Mouse (Mus musculus): ENCODE data around the gene 0610030E20Rik. TPM values are rescaled to one million over a fixed set of nuclear protein-coding genes. Genes with fewer than 3 reads are reported as not detected.

Gene 0610030E20Rik
- polyA plus RNA-seq, 1 experiment, result 9.5 TPM

DNA sequence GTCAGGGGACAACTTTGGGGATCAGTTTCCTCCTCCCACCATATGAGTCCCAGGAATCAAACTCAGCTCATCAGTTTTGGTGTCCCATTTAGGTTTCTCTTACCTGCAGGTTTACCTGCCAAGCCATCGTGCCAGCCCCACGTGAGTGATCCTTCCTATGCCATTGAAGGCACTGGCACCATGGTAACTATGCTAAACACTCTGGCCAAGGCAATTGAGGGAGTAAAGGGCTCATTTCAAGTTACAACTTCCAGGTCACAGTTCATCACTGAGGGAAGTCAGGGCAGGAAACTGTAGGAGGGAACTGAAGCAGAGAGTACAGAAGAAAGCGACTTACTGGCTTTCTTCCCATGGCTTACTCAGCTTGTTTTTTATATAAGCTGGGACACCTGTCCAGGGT lies 19.2 kb downstream of the 0610030E20Rik start:
- WGBS, result 38% methylated on average over 3 of the region's 3 CpGs
- no peak for DNase-seq (ENCODE audit: low read depth, low spot score)

GRCm38 (mm10) chr6:72366844-72367443 lies 19.8 kb downstream of the 0610030E20Rik start, which contains the start of gene Rnf181:
Gene Rnf181, minus strand, starts transcription at chr6:72366956.
- 78% methylated on average over 4 of the region's 4 CpGs for WGBS
- DNase-seq (ENCODE audit: low read depth, low spot score), result no peak

DNA sequence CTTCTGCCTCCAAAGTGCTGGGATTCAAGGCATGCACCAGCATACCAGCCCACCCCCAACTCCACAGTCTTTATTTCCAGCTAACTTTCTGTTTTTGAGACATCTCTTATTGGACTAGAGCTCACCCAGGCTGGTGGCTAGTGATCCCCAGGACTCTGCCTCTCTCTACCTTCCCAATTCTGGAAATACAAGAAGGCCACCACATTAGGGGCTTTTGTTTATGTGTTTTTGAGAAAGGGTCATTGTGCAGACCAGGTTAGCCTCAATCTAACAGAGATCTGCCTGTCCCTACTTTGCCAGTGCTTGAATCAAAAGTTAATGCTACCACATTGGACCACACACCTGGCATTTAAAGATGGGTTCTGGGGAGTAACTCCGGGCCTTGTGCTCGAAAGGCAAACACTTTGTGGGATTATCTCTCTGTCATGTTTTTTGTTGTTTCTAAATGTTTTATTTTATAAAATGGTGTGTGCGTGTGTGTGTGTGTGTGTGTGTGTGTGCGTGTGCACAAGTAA lies 20.4 kb downstream of the 0610030E20Rik start:
- DNase-seq (ENCODE audit: low read depth, low spot score), result no peak
- WGBS, result 74% methylated on average over 4 of the region's 4 CpGs

GRCm38 (mm10) chr6:72369557-72369956 lies 22.4 kb downstream of the 0610030E20Rik start:
- WGBS, result 84% methylated on average over 4 of the region's 4 CpGs
- no peak for DNase-seq (ENCODE audit: low read depth, low spot score)

DNA sequence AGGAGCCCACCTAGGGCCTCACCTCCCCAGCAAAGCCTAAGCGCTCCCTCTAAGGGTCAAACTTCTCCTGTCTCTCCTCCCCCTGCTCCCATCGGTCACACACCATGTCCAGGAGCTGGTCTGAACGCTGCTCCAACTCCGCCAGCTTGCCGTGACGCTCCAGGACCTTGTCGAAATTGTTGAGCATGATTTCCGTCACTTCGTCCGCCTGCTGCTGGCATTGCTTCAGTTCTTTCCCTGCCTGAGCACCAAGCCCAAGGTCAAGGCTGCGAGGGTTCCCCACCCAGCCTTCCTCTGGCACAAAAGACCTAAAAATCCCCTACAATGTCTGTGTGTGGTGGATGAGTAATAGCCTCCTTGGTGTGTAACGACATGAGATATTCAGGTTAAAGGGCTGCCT lies 23.0 kb downstream of the 0610030E20Rik start:
- 78% methylated on average over 12 of the region's 12 CpGs for WGBS
- DNase-seq (ENCODE audit: low read depth, low spot score), result no peak

GRCm38 (mm10) chr6:72371147-72371546 lies 24.0 kb downstream of the 0610030E20Rik start:
- 49% methylated on average over 5 of the region's 5 CpGs for WGBS
- DNase-seq (ENCODE audit: low read depth, low spot score), result no peak

- no peak for DNase-seq (ENCODE audit: low read depth, low spot score)
- 16% methylated on average over 1 of the region's 1 CpGs for WGBS
These were observed 24.5 kb downstream of the 0610030E20Rik start for GRCm38 (mm10) chr6:72371571-72371970.

GRCm38 (mm10) chr6:72373184-72373583 lies 26.1 kb downstream of the 0610030E20Rik start:
- 33% methylated on average over 4 of the region's 4 CpGs for WGBS

GRCm38 (mm10) chr6:72374206-72374605 lies 27.1 kb downstream of the 0610030E20Rik start:
- no peak for DNase-seq (ENCODE audit: low read depth, low spot score)
- WGBS, result 68% methylated on average over 7 of the region's 7 CpGs

More at GRCm38 (mm10) chr6:72373184-72373583, 26.1 kb downstream of the 0610030E20Rik start:
- DNase-seq (ENCODE audit: low read depth, low spot score), result no peak

GRCm38 (mm10) chr6:72374820-72375563 lies 27.9 kb downstream of the 0610030E20Rik start:
- no peak for DNase-seq (ENCODE audit: low read depth, low spot score)
- 51% methylated on average over 15 of the region's 15 CpGs for WGBS

DNA sequence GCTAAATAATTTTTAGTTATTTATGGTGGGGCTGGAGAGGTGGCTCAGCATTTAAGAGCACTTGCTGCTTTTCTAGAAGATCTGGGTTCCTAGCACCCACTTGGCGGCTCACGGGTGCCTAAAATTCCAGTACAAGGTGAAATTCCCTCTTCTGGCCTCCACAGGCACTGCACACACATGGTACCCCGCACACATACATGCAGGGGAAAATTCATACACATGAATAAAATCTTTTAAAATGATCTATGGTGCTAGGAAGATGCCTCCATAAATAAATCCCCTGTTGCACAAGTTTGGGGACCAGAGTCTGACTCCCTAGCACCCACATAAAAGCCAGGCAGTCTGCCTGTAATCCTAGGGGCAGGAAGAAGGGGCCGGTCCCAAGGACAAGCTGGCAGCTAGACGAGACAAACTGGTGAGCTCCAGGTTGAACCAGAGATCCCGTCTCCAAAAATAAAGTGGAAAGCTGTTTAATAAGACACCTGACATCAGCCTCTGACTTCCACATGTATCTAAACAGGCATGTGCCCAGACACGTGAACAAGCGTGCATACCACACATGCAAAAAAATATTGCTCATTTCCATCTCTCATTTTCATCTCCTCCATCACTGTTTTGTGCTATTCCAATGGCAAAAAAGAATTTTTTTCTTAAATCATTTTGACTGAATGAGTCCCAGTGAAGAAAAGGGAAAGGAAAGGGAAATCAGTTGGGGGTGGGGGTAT lies 31.6 kb downstream of the 0610030E20Rik start:
- 94% methylated on average over 8 of the region's 8 CpGs for WGBS
- DNase-seq (ENCODE audit: low read depth, low spot score), result no peak

DNA sequence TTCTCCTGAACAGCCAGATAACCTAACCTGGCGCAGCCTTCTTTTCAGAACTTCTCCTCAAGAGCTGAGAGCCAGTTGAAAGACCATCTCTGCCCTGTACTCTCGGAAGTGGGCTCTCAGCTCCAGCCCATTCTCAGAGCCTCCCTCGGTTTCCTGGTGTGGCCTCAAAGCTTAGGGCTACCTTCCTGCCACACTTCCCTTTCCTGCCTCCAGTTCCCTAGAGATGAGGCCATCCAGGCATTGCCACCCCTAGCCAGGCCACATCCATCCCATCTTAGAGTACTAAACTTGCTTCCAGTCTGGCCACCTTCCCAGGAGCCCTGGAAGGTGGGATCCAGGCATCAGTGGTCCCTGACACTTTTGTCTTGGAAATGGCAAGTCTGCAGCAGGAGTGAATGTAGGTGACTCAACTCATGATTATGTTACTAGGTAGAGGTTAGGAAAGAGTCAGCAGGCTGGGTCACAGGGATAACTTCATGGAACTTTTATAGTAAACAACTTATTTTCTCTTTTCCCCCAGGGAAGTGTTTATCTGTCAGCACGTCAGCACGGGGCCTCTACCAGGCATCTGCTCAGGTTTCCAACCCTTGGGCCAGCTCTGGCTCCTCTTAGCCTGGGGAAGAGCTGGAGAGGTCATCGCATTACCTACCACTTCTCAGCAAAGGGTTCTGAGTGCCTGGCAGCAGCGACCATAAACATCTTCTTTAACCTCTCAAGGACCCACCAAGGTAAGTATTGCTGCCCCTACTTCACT lies 32.4 kb downstream of the 0610030E20Rik start:
- 53% methylated on average over 7 of the region's 7 CpGs for WGBS
- no peak for DNase-seq (ENCODE audit: low read depth, low spot score)

DNA sequence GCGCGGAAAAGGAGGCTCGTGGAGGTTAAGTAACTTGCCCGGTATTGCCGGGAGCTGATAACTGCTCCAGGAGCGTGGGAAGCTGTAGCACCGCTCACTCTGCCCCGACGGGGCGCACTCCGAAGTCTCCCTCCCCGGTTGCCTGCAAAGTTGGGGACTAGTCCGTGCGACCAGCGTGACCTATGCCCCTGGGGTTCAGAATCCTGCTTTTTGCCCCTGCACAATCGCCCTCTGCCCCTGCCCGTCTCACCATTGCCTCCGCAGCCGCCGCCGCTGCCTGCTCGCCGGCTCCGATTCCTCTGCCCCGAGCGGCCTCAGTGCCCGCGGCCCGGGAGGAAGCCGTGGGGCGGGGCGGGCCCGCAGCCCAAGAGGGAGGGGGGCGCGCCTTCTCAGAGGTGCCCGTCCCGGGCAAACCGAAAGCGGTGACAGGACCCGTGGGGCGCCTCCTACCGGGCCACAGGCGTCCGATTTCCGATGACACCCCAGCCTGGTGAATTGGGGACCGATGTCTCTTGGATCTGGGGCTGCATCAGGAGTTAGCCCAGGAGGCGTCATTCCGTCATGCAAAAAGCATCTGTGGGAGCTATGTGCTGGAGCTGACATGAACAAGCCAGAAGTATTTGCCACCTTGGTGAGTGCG lies 33.1 kb downstream of the 0610030E20Rik start, which contains the start of gene Vamp5:
Gene Vamp5 (minus strand): TSS at position 338 of the 640 bp plus-strand sequence.
- WGBS, result 1% methylated on average over 49 of the region's 49 CpGs
- no peak for DNase-seq (ENCODE audit: low read depth, low spot score)

- WGBS, result 85% methylated on average over 6 of the region's 6 CpGs
- no peak for DNase-seq (ENCODE audit: low read depth, low spot score)
These were observed 35.4 kb downstream of the 0610030E20Rik start for GRCm38 (mm10) chr6:72382494-72382893.

GRCm38 (mm10) chr6:72383142-72383820 lies 36.2 kb downstream of the 0610030E20Rik start:
- no peak for DNase-seq (ENCODE audit: low read depth, low spot score)
- 84% methylated on average over 6 of the region's 6 CpGs for WGBS

DNA sequence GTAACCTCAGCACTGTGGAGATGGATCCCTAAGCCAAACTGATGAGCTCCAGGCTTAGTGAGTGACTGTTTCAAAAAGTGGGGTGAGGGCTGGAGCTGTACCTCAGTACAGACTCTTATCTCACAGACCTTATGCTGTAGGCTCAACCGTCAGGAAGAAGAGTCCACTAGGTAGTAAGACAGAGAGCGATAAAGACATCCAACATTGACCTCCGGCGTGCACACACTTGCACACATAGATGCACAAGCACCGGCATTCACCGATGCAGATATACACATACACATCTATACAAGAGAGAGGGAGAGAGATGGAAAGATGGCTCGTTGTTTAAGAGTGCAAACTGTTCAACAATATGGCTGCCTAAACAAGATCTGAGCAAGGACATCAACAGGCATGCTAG lies 36.8 kb downstream of the 0610030E20Rik start:
- no peak for DNase-seq (ENCODE audit: low read depth, low spot score)
- 93% methylated on average over 7 of the region's 7 CpGs for WGBS

DNA sequence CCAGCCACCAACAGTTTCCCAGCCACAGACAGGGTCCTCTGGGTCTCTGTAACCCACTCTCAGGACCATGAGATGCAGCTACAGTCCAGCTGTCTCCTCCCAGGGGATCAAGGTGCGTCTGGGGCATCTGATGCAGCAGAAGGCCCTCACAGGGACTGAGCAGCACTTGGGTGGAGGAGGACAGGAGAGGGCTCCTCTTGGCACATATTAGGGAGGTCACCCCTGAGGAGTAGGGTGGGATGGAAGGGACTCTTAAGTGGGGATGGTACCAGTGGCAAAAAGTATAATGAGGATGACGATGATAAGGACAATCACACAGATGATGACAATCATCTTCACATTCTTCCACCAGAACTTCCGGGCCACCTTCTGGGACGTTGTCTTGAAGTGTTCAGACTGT lies 38.1 kb downstream of the 0610030E20Rik start:
- WGBS, result 86% methylated on average over 4 of the region's 4 CpGs
- DNase-seq (ENCODE audit: low read depth, low spot score), result no peak

DNA sequence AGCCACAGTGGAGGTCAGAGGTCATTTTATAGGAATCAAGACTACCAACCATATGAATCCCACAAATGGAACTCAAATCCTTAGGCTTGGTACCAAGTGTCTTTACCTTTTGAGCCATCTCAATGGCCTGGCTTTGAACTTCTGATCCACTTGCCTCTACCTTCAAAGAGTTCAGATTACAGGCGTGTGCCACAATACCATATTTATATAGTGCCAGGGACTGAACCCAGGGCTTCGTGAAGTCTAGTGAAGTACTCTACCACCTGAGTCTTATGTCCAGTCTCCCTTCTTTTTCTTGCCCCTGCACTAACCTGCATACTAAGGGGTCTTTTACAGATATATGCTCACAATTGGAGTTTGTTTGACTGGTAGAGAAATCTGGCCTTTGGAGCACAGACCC lies 39.4 kb downstream of the 0610030E20Rik start:
- DNase-seq (ENCODE audit: low read depth, low spot score), result no peak
- WGBS, result 96% methylated on average over 2 of the region's 2 CpGs

DNA sequence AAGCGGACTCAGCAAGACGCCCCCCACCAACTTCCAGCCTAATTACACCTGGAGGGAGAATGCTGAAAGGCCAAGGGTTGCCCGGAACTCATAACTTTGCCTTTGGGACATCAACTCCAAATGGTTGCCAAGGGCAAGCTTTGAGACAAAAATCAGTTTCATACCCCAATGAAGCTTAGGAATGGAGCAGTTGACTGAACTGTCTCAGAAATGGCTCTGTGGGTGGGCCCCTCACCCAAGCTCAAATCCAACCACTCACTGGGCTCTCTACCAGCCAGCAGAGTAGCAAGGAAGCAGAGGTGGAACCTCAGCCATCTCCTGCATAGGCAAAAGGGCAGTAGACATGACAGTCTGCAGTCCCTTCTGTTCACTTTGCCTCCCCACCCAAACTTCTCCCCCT lies 40.7 kb downstream of the 0610030E20Rik start:
- WGBS, result 93% methylated on average over 3 of the region's 3 CpGs
- DNase-seq (ENCODE audit: low read depth, low spot score), result no peak

All from large intestine, adult 2 months (tissue).